24 mouse cellular contexts compared by ENCODE assay signal in the genomic region with DNA sequence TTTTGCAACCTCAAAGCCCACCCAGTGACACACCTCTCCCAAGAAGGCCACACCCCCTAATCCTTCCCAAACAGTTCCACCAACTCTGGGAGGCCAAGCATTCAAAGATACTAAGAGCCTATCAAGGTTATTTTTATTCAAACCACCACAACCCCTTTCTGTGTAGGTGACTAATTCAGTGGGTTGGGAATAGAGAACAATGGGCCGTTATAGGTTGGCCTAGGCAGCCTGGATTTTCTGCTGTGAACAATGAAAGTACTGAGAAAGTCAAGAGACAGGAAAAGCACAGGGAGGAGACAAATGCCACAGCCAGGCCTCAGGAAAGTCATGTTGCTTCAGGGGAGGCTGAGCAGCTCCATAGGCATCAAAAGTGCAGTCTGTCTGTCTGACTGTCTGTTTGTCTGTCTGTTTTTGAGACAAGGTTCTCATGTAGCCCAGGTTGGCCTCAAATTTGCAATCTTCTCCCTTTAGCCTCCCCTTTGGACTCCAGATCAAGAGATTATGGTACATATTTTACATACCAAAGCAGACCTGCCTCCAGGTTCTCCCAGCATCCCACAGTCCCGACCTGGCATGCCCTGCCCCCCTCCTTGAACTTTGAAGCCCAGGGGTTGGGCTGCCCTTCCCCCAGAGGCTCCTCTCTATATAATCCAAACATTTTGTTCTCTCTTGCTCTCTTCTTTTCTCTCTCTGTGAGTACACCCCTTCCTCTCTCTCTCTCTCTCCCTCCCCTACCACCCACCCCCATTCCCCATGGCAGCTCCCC. TPM values are rescaled to one million over a fixed set of nuclear protein-coding genes. Genes with fewer than 3 reads are reported as not detected.
A peak's percentile ranks its signal among the peaks of the same experiment; 100 is the strongest.
DNase-seq lines count a peak whose midpoint lies in the region; ATAC-seq and TF ChIP-seq lines count a peak whose summit lies in the region.
"Had no signal": no experiment of that assay in that cellular context is flagged by ENCODE, and none has a peak within 500 bp of the region (broad histone marks: within the 10 kb centered on the region; RNA-seq: fewer than 3 reads in every experiment).

No protein-coding gene starts in this region.

- peak overlapping the region; percentile 83 for H3K27ac ChIP-seq in ES-Bruce4 (ENCODE audit: insufficient read depth, low read length)
- H3K27ac ChIP-seq in embryonic facial prominence, embryonic 12.5 days, result peak overlapping the region; percentile 30; the same call in 1 of the 2 replicates
- peak overlapping the region; percentile 67 for H3K27ac ChIP-seq in limb, embryonic 15.5 days
- H3K27ac ChIP-seq: hindbrain, postnatal 0 days; kidney, embryonic 15.5 days; liver, embryonic 12.5 days; midbrain, embryonic 10.5 days had no signal

- WGBS in embryonic facial prominence, embryonic 12.5 days, result 38% methylated on average over 2 of the region's 2 CpGs
- 37% methylated on average over 2 of the region's 2 CpGs for WGBS in limb, embryonic 15.5 days

- H3K4me1 ChIP-seq in ES-Bruce4 (ENCODE audit: control insufficient read depth, insufficient read depth, low read length), result no peaks in the 10 kb centered on the region
- H3K4me1 ChIP-seq in embryonic facial prominence, embryonic 12.5 days, result peaks cover 7% of the 10 kb centered on the region; the same call in 1 of the 2 replicates
- peaks cover 34% of the 10 kb centered on the region for H3K4me1 ChIP-seq in limb, embryonic 15.5 days
- H3K4me1 ChIP-seq: liver, embryonic 12.5 days had no signal

- peak; percentile 45 for DNase-seq in 3T3-L1 (ENCODE audit: low read depth, low spot score)
- DNase-seq in embryo, embryonic 10 days (ENCODE audit: low spot score), result no peak
- DNase-seq in frontal cortex, postnatal 25 days (ENCODE audit: low spot score in 2 of 2), result no peak
- DNase-seq in right cerebral cortex, postnatal 10 days (ENCODE audit: low spot score in 2 of 2), result no peak
- DNase-seq: adrenal gland, postnatal 10 days; cerebellum, adult 18-20 months; cerebellum, postnatal 25 days; embryo, embryonic 11 days; gastrocnemius, postnatal 25 days; kidney, adult 11 months; lung, adult 18-20 months; lung, postnatal 10 days; thymus, postnatal 14 days had no signal

- TF ChIP-seq CTCF in ES-Bruce4 (IDR thresholded peaks at IDR 0.05; ENCODE audit: low read depth, low read length), result no peak

- no peak for TF ChIP-seq EP300 in ES-Bruce4 (IDR thresholded peaks at IDR 0.05; ENCODE audit: insufficient read depth, low read depth, low read length)

- no peak overlapping the region for H3K9ac ChIP-seq in ES-Bruce4 (ENCODE audit: low read depth, poor library complexity, severe bottlenecking)
- no peak overlapping the region for H3K9ac ChIP-seq in embryonic facial prominence, embryonic 12.5 days
- no peak overlapping the region for H3K9ac ChIP-seq in limb, embryonic 15.5 days
- H3K9ac ChIP-seq: kidney, embryonic 15.5 days; liver, embryonic 12.5 days had no signal

- ATAC-seq in embryonic facial prominence, embryonic 12.5 days (ENCODE audit: insufficient number of reproducible peaks, insufficient read depth, low FRiP score, low TSS enrichment), result no peak
- ATAC-seq in limb, embryonic 15.5 days (ENCODE audit: insufficient number of reproducible peaks, low FRiP score, low TSS enrichment, low read depth), result no peak
- ATAC-seq: CD4-positive, CD25-positive, alpha-beta regulatory T cell, adult 4 months; forebrain, embryonic 16.5 days; hindbrain, postnatal 0 days; liver, embryonic 12.5 days had no signal

- H3K9me3 ChIP-seq in ES-Bruce4 (replicated peaks; ENCODE audit: control insufficient read depth, insufficient read depth, low read length, poor library complexity, severe bottlenecking), result peaks cover 3% of the 10 kb centered on the region
- no peaks in the 10 kb centered on the region for H3K9me3 ChIP-seq in embryonic facial prominence, embryonic 12.5 days
- no peaks in the 10 kb centered on the region for H3K9me3 ChIP-seq in limb, embryonic 15.5 days
- H3K9me3 ChIP-seq: kidney, embryonic 15.5 days; liver, embryonic 12.5 days; midbrain, embryonic 10.5 days had no signal

- H3K27me3 ChIP-seq in ES-Bruce4 (ENCODE audit: control insufficient read depth, insufficient read depth, low read length, poor library complexity, severe bottlenecking), result no peaks in the 10 kb centered on the region
- no peaks in the 10 kb centered on the region for H3K27me3 ChIP-seq in embryonic facial prominence, embryonic 12.5 days
- H3K27me3 ChIP-seq in limb, embryonic 15.5 days, result no peaks in the 10 kb centered on the region
- H3K27me3 ChIP-seq: kidney, embryonic 15.5 days had no signal

- no peak overlapping the region for H3K4me3 ChIP-seq in ES-Bruce4 (ENCODE audit: low read depth, low read length)
- H3K4me3 ChIP-seq in embryonic facial prominence, embryonic 12.5 days, result no peak overlapping the region
- no peak overlapping the region for H3K4me3 ChIP-seq in limb, embryonic 15.5 days
- H3K4me3 ChIP-seq: kidney, embryonic 15.5 days; liver, embryonic 12.5 days; midbrain, embryonic 10.5 days had no signal

- TF ChIP-seq POLR2A in ES-Bruce4 (IDR thresholded peaks at IDR 0.05; ENCODE audit: insufficient read depth, low read length), result no peak

- no peak overlapping the region for H3K4me2 ChIP-seq in embryonic facial prominence, embryonic 12.5 days (replicated peaks)
- H3K4me2 ChIP-seq in limb, embryonic 15.5 days, result no peak overlapping the region
- H3K4me2 ChIP-seq: kidney, embryonic 15.5 days; liver, embryonic 12.5 days had no signal

- H3K36me3 ChIP-seq in ES-Bruce4 (ENCODE audit: control insufficient read depth, insufficient read depth, low read length, poor library complexity, severe bottlenecking), result no peaks in the 10 kb centered on the region
- no peaks in the 10 kb centered on the region for H3K36me3 ChIP-seq in embryonic facial prominence, embryonic 12.5 days
- H3K36me3 ChIP-seq in limb, embryonic 15.5 days, result no peaks in the 10 kb centered on the region
- H3K36me3 ChIP-seq: kidney, embryonic 15.5 days; liver, embryonic 12.5 days; midbrain, embryonic 10.5 days had no signal

RNA-seq across cellular contexts. Expression of gene Tns4, which starts 6.0 kb away (rescaled TPM):
- 12.8 and 13.9 TPM in 2 replicates for polyA plus RNA-seq in ES-Bruce4 (2011; ENCODE audit: insufficient read depth, insufficient read length, low read depth, missing spikeins)
- polyA plus RNA-seq in embryonic facial prominence, embryonic 12.5 days (2016; fragmentation: Nextera tagmentation; extraction: Ambion mirVana), result 0.24 and 0.28 TPM in 2 replicates
- 1.9 and 2.1 TPM in 2 replicates for polyA plus RNA-seq in limb, embryonic 15.5 days (2015; fragmentation: Nextera tagmentation; extraction: Ambion mirVana)
- polyA plus RNA-seq: forebrain, embryonic 16.5 days; neural tube, embryonic 14.5 days had no signal

RNA-seq across cellular contexts. Expression of gene Igfbp4, which starts 54.0 kb away (rescaled TPM):
- polyA plus RNA-seq in ES-Bruce4 (2011; ENCODE audit: insufficient read depth, insufficient read length, low read depth, missing spikeins), result 47.6 and 51.4 TPM in 2 replicates
- polyA plus RNA-seq in embryonic facial prominence, embryonic 12.5 days (2016; fragmentation: Nextera tagmentation; extraction: Ambion mirVana), result 942 and 961 TPM in 2 replicates
- polyA plus RNA-seq in limb, embryonic 15.5 days (2015; fragmentation: Nextera tagmentation; extraction: Ambion mirVana), result 1,243 and 1,296 TPM in 2 replicates

RNA-seq across cellular contexts. Expression of gene Ccr7, which starts 59.8 kb away (rescaled TPM):
- polyA plus RNA-seq in ES-Bruce4 (2011; ENCODE audit: insufficient read depth, insufficient read length, low read depth, missing spikeins), result not detected in 2 replicates
- polyA plus RNA-seq in embryonic facial prominence, embryonic 12.5 days (2016; fragmentation: Nextera tagmentation; extraction: Ambion mirVana), result 0.81 TPM in 2 replicates
- 0.38 and 0.48 TPM in 2 replicates for polyA plus RNA-seq in limb, embryonic 15.5 days (2015; fragmentation: Nextera tagmentation; extraction: Ambion mirVana)
- polyA plus RNA-seq: forebrain, embryonic 16.5 days; hindbrain, postnatal 0 days; midbrain, postnatal 0 days; neural tube, embryonic 14.5 days had no signal

Comparison
In these comparisons a context has a peak if more than half of its experiments do, and no peak if none do; other contexts are left out.
1. H3K27ac ChIP-seq: peak in every context shown above with its lines; median percentile 83 in ES-Bruce4; 67 in limb, embryonic 15.5 days; 30 in embryonic facial prominence, embryonic 12.5 days.
2. RNA of gene Igfbp4, which starts 54.0 kb away (polyA plus RNA-seq): 1,243 to 1,296 TPM in limb, embryonic 15.5 days and 942 to 961 TPM in embryonic facial prominence, embryonic 12.5 days; 47.6 to 51.4 TPM in ES-Bruce4; every median in the first group is over 10 times any median in the second.